Mouse (Mus musculus): ENCODE data around the gene Wasf1.

Gene Wasf1

GRCm38 (mm10) chr10:40882831-40883643, at the start of gene Wasf1, which contains the start of gene Cdc40:
Gene Wasf1, plus strand, starts transcription at chr10:40883475.
Gene Cdc40, minus strand, starts transcription at chr10:40883311.
- DNase-seq (ENCODE audit: low spot score): peak; percentile 88

- DNase-seq (ENCODE audit: low spot score): no peak
Observed at GRCm38 (mm10) chr10:40840086-40840485, 43.2 kb upstream of the Wasf1 start.

- DNase-seq (ENCODE audit: low spot score): no peak
Observed at GRCm38 (mm10) chr10:40843841-40844240, 39.4 kb upstream of the Wasf1 start.

- no peak for DNase-seq (ENCODE audit: low spot score)
Observed at GRCm38 (mm10) chr10:40844546-40844945, 38.7 kb upstream of the Wasf1 start.

- DNase-seq (ENCODE audit: low spot score): no peak
Observed at GRCm38 (mm10) chr10:40845626-40846025, 37.6 kb upstream of the Wasf1 start.

- no peak for DNase-seq (ENCODE audit: low spot score)
Observed at GRCm38 (mm10) chr10:40847176-40847874, 36.0 kb upstream of the Wasf1 start.

GRCm38 (mm10) chr10:40850644-40851043, 32.6 kb upstream of the Wasf1 start:
- no peak for DNase-seq (ENCODE audit: low spot score)

GRCm38 (mm10) chr10:40851138-40851537, 32.1 kb upstream of the Wasf1 start:
- DNase-seq (ENCODE audit: low spot score): no peak

GRCm38 (mm10) chr10:40855616-40856015, 27.7 kb upstream of the Wasf1 start:
- no peak for DNase-seq (ENCODE audit: low spot score)

GRCm38 (mm10) chr10:40856703-40857102, 26.6 kb upstream of the Wasf1 start:
- no peak for DNase-seq (ENCODE audit: low spot score)

GRCm38 (mm10) chr10:40857599-40857998, 25.7 kb upstream of the Wasf1 start:
- DNase-seq (ENCODE audit: low spot score): no peak

- DNase-seq (ENCODE audit: low spot score): no peak
Observed at GRCm38 (mm10) chr10:40868081-40868480, 15.2 kb upstream of the Wasf1 start.

GRCm38 (mm10) chr10:40871301-40871700, 12.0 kb upstream of the Wasf1 start:
- no peak for DNase-seq (ENCODE audit: low spot score)

- no peak for DNase-seq (ENCODE audit: low spot score)
Observed at GRCm38 (mm10) chr10:40872052-40872451, 11.2 kb upstream of the Wasf1 start.

- no peak for DNase-seq (ENCODE audit: low spot score)
Observed at GRCm38 (mm10) chr10:40878246-40878645, 5.0 kb upstream of the Wasf1 start.

GRCm38 (mm10) chr10:40879969-40880368, 3.3 kb upstream of the Wasf1 start:
- DNase-seq (ENCODE audit: low spot score): no peak

- no peak for DNase-seq (ENCODE audit: low spot score)
Observed at GRCm38 (mm10) chr10:40881236-40881635, 2.0 kb upstream of the Wasf1 start.

GRCm38 (mm10) chr10:40882333-40882732, 942 bp upstream of the Wasf1 start:
- DNase-seq (ENCODE audit: low spot score): no peak

- DNase-seq (ENCODE audit: low spot score): no peak
Observed at GRCm38 (mm10) chr10:40883644-40884278, 486 bp downstream of the Wasf1 start.

- peak; percentile 22 for DNase-seq (ENCODE audit: low spot score)
Observed at GRCm38 (mm10) chr10:40884279-40884806, 1.1 kb downstream of the Wasf1 start.

- DNase-seq (ENCODE audit: low spot score): peak; percentile 10
Observed at GRCm38 (mm10) chr10:40885432-40885831, 2.2 kb downstream of the Wasf1 start.

- no peak for DNase-seq (ENCODE audit: low spot score)
Observed at GRCm38 (mm10) chr10:40887316-40887715, 4.0 kb downstream of the Wasf1 start.

- DNase-seq (ENCODE audit: low spot score): no peak
Observed at GRCm38 (mm10) chr10:40889146-40889545, 5.9 kb downstream of the Wasf1 start.
